In genomic region chr16:38179150-38179549, GRCm38 (mm10) we compare ENCODE assay signal across 27 mouse cellular contexts.
DNase-seq lines count a peak whose midpoint lies in the region; ATAC-seq lines count a peak whose summit lies in the region.
"Had no signal": no experiment of that assay in that cellular context is flagged by ENCODE, and none has a peak within 500 bp of the region (broad histone marks: within the 10 kb centered on the region; RNA-seq: fewer than 3 reads in every experiment).

No protein-coding gene starts in this region.

- peaks cover 22% of the 10 kb centered on the region for H3K36me3 ChIP-seq in kidney, embryonic 15.5 days
- H3K36me3 ChIP-seq: embryonic facial prominence, embryonic 15.5 days; forebrain, embryonic 15.5 days had no signal

- H3K27ac ChIP-seq in kidney, embryonic 15.5 days, result no peak overlapping the region
- H3K27ac ChIP-seq: embryonic facial prominence, embryonic 13.5 days; embryonic facial prominence, embryonic 15.5 days; forebrain, embryonic 13.5 days had no signal

- no peaks in the 10 kb centered on the region for H3K4me1 ChIP-seq in kidney, embryonic 15.5 days
- H3K4me1 ChIP-seq: forebrain, embryonic 15.5 days had no signal

- DNase-seq in heart, adult 11 months, result peak; percentile 21
- DNase-seq in heart, postnatal 36 days, result no peak
- DNase-seq in kidney, adult 9 months, result peak; percentile 35
- DNase-seq in fat pad, adult 2 months (ENCODE audit: extremely low read depth, low read depth, low spot score), result peak; percentile 68
- DNase-seq in right cerebral cortex, adult 18-20 months, result no peak
- DNase-seq: adrenal gland, adult 8-10 months; adrenal gland, postnatal 14 days; adrenal gland, postnatal 36 days; B cell, adult 2 months; cerebellum, adult 11-12 months; cerebellum, adult 8-10 months; cerebellum, adult 9-11 months; cerebellum, postnatal 14 days; cerebellum, postnatal 36 days; embryo, embryonic 11 days; forebrain, postnatal 0 days had no signal

- H3K4me3 ChIP-seq in kidney, embryonic 15.5 days (replicated peaks), result no peak overlapping the region
- H3K4me3 ChIP-seq: embryonic facial prominence, embryonic 13.5 days; embryonic facial prominence, embryonic 15.5 days; erythroblast, embryonic 14.5 days; forebrain, embryonic 13.5 days; forebrain, embryonic 15.5 days had no signal

- 89% methylated on average over 4 of the region's 4 CpGs for WGBS in kidney, embryonic 15.5 days

- no peak overlapping the region for H3K9ac ChIP-seq in kidney, embryonic 15.5 days
- H3K9ac ChIP-seq: embryonic facial prominence, embryonic 13.5 days; embryonic facial prominence, embryonic 15.5 days; forebrain, embryonic 13.5 days; forebrain, embryonic 15.5 days; forebrain, postnatal 0 days had no signal

- no peaks in the 10 kb centered on the region for H3K27me3 ChIP-seq in kidney, embryonic 15.5 days
- H3K27me3 ChIP-seq: CH12.LX; embryonic facial prominence, embryonic 13.5 days; embryonic facial prominence, embryonic 15.5 days; forebrain, embryonic 13.5 days; forebrain, embryonic 15.5 days; Patski had no signal

- H3K4me2 ChIP-seq in kidney, embryonic 15.5 days, result no peak overlapping the region
- H3K4me2 ChIP-seq: embryonic facial prominence, embryonic 13.5 days; embryonic facial prominence, embryonic 15.5 days; forebrain, embryonic 13.5 days; forebrain, embryonic 15.5 days had no signal

- no peak for ATAC-seq in kidney, embryonic 15.5 days (replicated peaks; ENCODE audit: low FRiP score)
- ATAC-seq: activated CD4-positive, CD25-positive, alpha-beta regulatory T cell, adult 4 months; CD4-positive, CD25-positive, alpha-beta regulatory T cell, adult 4 months; forebrain, embryonic 13.5 days; forebrain, embryonic 15.5 days; forebrain, postnatal 0 days; Patski had no signal

- intact Hi-C loops in heart, postnatal 36 days (cut with DNase I), result no loop called here

- H3K9me3 ChIP-seq in kidney, embryonic 15.5 days (replicated peaks), result no peaks in the 10 kb centered on the region
- H3K9me3 ChIP-seq: embryonic facial prominence, embryonic 13.5 days; embryonic facial prominence, embryonic 15.5 days; forebrain, embryonic 13.5 days; forebrain, embryonic 15.5 days; G1E had no signal

Comparison
In these comparisons a context has a peak if more than half of its experiments do, and no peak if none do; other contexts are left out.
1. DNase-seq: peak in heart, adult 11 months (single experiment), kidney, adult 9 months (single experiment) and fat pad, adult 2 months (single experiment); none in heart, postnatal 36 days (0 of 2) and right cerebral cortex, adult 18-20 months (single experiment).